Mouse (Mus musculus): ENCODE measurements around the gene 1110008L16Rik.
"Not testable (repeated sequence)": the region's sequence is repeated elsewhere in the genome, so short reads cannot be mapped to it uniquely, and the experiment has no call there.

The 1110008L16Rik gene

DNA sequence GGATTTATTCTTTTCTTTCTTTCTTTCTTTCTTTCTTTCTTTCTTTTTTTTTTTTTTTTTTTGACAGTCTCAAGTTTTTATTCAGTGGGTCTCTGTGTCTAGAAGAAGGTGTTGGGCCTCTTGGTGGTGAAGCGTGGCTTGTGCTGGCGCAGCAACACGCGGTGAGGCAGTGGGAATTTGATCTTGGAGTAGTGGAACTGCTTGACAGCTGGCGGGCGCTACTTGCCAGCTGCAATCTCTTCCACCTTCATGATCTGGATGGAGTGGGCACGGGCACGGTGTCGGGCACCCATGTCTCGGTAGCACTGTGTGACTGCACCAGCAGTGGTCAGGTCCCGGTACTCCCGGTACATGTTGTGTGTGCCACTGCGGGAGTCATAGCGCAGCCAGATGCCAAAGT lies 96.2 kb downstream of the 1110008L16Rik start:
- DNase-seq, result not testable (repeated sequence)

- DNase-seq, result no peak
These were observed 97.2 kb downstream of the 1110008L16Rik start for GRCm38 (mm10) chr12:55396536-55396935.

GRCm38 (mm10) chr12:55397544-55398239 lies 98.3 kb downstream of the 1110008L16Rik start:
- DNase-seq, result no peak

GRCm38 (mm10) chr12:55398240-55399127 lies 99.1 kb downstream of the 1110008L16Rik start:
- DNase-seq, result peak; percentile 84

GRCm38 (mm10) chr12:55399128-55399677 lies 99.8 kb downstream of the 1110008L16Rik start:
- DNase-seq, result no peak

DNA sequence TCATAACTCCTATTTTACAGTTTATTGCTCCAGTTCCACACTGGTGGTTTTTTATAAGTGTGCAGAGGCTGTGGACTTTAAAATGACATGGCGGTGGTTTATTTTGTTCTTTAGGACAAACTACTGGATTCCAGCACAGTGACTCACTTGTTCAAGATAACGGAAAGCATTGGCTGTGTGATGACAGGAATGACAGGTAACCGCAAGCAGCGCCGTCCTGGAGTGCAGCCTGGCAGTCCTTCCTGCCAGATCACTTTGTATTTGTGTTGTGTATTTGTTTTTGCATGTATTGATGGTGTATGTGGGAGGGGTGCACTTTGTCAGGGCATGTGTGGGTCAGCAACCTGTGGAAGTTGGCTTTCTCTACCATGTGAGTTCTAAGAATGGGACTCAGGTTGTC lies 108.5 kb downstream of the 1110008L16Rik start:
- no peak for DNase-seq

DNA sequence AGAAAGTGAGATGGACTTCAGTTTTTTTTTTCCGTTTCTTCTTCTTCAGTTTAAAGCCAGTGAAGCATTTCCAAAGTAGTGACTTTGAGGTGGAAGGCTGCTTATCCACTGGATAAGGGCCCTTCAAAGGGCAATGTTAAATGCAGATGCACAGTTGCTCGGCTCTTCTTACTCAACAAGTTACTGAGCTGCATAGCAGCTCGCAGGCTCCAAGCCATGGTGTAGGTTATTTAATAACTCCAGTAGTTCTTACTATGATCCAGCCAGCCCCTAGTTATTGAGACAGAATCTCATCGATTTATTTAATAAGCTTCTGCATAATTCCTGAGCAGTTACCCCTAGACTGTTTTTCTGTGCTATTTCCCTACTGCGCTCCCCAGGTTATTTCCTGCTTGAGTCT lies 115.9 kb downstream of the 1110008L16Rik start:
- DNase-seq, result no peak

- DNase-seq, result no peak
These were observed 116.4 kb downstream of the 1110008L16Rik start for GRCm38 (mm10) chr12:55415762-55416161.

- no peak for DNase-seq
These were observed 120.8 kb downstream of the 1110008L16Rik start for GRCm38 (mm10) chr12:55420220-55420619.

DNA sequence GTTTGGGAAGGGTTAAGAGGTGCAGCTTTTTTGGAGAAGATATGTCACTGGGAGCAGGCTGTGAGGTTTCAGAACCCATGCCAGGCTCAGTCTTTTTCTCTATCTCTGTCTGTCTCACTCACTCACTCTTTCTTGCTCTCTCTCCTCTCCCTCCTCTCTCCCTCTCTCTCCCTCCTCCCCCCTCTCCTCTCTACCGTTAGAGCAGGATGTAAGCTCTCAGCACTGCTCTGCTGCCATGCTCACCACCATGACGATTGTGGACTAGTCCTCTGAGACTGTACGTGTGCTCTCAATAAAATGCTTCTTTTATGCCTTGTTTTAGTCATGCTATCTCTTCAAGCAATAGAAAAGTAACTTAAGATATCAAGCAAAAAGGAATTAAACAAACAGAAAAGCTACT lies 122.7 kb downstream of the 1110008L16Rik start:
- DNase-seq, result no peak

DNA sequence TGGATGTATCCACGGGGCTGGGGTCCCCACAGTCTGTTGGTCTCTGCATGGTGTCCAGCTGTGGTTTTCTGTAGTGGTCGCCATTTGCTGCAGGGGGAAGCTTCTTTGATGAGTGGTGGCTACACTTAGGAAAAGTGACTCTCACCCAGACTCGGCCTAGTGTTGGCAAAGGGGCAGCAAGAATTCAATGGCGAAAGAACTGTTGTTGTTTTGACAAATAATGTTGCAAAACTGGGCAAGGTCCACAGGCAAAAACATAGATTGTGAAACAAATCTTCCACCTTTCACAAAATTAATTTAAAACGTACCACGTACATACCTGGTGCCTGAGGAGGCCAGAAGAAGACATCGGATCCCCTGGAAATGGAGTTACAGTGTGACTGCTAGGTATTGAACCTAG lies 126.9 kb downstream of the 1110008L16Rik start:
- no peak for DNase-seq

- DNase-seq, result no peak
These were observed 129.8 kb downstream of the 1110008L16Rik start for GRCm38 (mm10) chr12:55429201-55429600.

GRCm38 (mm10) chr12:55429956-55430355 lies 130.6 kb downstream of the 1110008L16Rik start:
- DNase-seq, result no peak

All from right cerebral cortex, postnatal 4 days (tissue).